Mouse (Mus musculus): ENCODE results near the gene 2510002D24Rik. TPM values are rescaled to one million over a fixed set of nuclear protein-coding genes. Genes with fewer than 3 reads are reported as not detected.

Gene 2510002D24Rik
- polyA plus RNA-seq (2015; fragmentation: Nextera tagmentation; extraction: Ambion mirVana): 30.7 and 31.2 TPM in 2 replicates

DNA sequence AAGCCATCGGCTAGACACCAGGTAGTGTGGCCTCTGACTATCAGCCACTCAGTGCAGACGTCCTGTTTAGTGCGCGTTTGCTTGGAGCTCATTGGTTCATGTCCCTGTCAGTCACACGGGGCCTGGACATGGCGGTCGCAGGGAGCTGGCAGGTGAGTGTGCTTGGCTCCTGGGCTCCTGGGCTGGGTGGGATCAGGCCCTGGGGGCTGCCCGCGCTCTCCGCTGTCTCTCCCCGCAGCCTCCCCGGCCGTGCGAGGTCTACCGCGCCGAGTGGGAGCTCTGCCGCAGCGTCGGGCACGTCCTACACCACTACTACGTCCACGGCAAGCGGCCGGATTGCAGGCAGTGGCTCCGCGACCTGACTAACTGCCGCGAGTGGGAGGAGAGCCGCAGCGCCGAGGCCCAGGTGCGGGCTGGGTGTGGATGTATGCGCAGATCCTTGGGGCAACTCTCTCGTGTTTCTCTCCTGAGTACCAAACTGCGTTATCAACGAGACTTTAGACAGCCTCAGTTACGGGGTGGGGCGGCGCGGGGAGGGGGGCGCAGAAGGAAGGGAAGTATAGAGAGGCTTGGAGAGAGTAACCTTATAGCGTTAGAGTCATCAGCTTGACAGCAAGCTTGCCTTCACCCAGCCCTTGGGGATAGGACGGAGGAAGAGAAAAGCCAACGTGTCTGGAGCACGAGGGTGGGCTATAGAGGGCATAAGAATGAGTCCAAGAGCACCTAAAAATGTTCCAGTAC is at the start of gene 2510002D24Rik, which contains the start of gene Gm28539:
Gene 2510002D24Rik (plus strand): TSS at position 111 of the 741 bp plus-strand sequence.
Gene Gm28539 (plus strand): TSS at position 117 of the 741 bp plus-strand sequence.
- no peaks in the 10 kb centered on the region for H3K27me3 ChIP-seq
- peaks cover 27% of the 10 kb centered on the region for H3K36me3 ChIP-seq
- H3K4me1 ChIP-seq: peaks cover 9% of the 10 kb centered on the region
- peak within 1 kb of the TSS; percentile 12; the same call in 1 of the 2 replicates for H3K27ac ChIP-seq (replicated peaks)
- peak; percentile 97 for ATAC-seq (replicated peaks)
- no peaks in the 10 kb centered on the region for H3K9me3 ChIP-seq
- H3K4me2 ChIP-seq (replicated peaks): peak within 1 kb of the TSS; percentile 61
- under 1% methylated on average over 46 of the region's 46 CpGs for WGBS
- peak within 1 kb of the TSS; percentile 99 for H3K4me3 ChIP-seq
- peak within 1 kb of the TSS; percentile 91 for H3K9ac ChIP-seq (replicated peaks)

GRCm38 (mm10) chr16:18786652-18787051 is 49.7 kb upstream of the 2510002D24Rik start:
- WGBS: 90% methylated on average over 10 of the region's 10 CpGs
- 0 out of 2 replicates have a peak, but pooled peaks cover 3% of the 10 kb centered on the region for H3K36me3 ChIP-seq

DNA sequence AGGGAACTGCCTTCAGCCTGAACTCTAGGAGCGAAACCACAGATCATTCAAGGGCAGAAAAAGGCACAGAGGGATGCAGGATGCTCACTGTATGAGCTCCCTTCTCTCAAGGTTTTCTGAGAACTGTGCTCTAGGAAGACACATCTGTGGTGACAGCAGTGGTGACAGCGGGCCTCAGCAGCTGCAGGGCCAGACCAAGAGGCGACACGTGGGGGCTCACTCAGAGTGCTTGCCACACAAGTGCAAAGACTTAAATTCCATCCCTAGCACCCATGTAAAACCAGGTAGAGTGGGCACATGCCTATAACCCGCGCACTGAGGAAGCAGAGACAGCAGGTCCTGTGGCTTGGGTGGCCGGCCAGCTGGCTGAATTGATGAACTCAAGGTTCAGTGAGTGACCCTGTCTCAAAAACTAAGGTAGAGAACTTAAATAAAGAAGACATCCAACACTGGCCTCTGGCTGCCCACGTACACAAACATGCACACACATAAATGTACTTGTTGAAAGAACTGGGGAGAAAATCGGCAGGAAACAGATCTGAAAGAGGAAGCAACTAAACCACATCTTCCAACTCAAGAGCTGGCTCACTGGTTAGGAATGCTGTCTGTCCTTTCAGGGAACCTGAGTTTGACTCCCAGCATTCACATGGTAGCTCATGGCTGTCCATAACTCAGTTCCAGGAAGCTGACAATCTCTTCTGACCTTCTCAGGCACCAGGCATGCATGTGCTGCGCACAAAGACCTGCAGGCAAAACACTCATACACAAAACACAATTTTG is 47.6 kb upstream of the 2510002D24Rik start:
- 0 out of 2 replicates have a peak, but pooled peaks cover 4% of the 10 kb centered on the region for H3K36me3 ChIP-seq
- ATAC-seq (replicated peaks): no peak

More at GRCm38 (mm10) chr16:18786652-18787051, 49.7 kb upstream of the 2510002D24Rik start:
- Histone ChIP-seq H3K27me3 (no peaks in the 10 kb centered on the region), H3K9me3 (no peaks in the 10 kb centered on the region), H3K9ac (replicated peaks) (no peak overlapping the region), H3K27ac (replicated peaks) (no peak overlapping the region), H3K4me1 (no peaks in the 10 kb centered on the region), H3K4me2 (replicated peaks) (no peak overlapping the region), H3K4me3 (no peak overlapping the region)
- no peak for ATAC-seq (replicated peaks)

DNA sequence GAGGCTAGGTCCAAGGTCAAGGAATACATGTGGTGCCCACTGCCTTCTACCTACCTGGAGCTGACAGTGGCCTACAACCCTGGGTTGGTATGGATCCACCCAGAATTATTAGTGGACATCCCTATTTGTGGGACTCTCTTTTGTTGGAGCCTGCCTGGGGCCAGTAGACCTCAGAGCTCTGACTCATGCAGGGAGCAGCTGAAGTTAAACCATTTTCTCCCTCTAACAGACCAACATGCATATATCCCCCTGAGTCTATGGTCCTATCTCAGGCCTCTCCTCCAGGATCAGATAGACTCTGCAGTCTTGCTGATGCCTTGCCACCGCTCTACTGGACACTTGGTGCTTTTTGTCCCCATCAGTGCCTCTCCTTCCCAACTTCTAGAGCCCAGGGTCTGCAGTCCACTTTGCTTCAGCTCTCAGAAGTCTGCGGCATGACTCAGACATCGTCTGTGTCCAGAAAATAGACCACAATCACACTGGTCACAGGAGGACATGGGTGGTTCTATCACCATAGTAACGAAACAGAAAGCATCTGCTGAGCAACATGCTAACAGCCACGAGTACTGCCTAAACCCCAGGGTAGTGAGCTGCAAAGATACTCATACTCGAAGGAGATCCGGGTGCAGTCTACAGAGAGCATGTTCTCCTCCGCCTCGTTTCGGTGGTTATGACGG is 41.0 kb upstream of the 2510002D24Rik start:
- 92% methylated on average over 11 of the region's 11 CpGs for WGBS
- H3K4me3 ChIP-seq: no peak overlapping the region
- no peaks in the 10 kb centered on the region for H3K27me3 ChIP-seq
- H3K9ac ChIP-seq (replicated peaks): no peak overlapping the region
- H3K27ac ChIP-seq (replicated peaks): no peak overlapping the region
- H3K4me1 ChIP-seq: no peaks in the 10 kb centered on the region
- peaks cover 12% of the 10 kb centered on the region; the same call in 1 of the 2 replicates for H3K36me3 ChIP-seq
- H3K9me3 ChIP-seq: no peaks in the 10 kb centered on the region
- ATAC-seq (replicated peaks): no peak
- no peak overlapping the region for H3K4me2 ChIP-seq (replicated peaks)

More for the DNA sequence above, 47.6 kb upstream of the 2510002D24Rik start:
- Histone ChIP-seq H3K27me3 (no peaks in the 10 kb centered on the region), H3K9me3 (no peaks in the 10 kb centered on the region), H3K4me3 (no peak overlapping the region), H3K4me2 (replicated peaks) (no peak overlapping the region), H3K27ac (replicated peaks) (no peak overlapping the region), H3K9ac (replicated peaks) (no peak overlapping the region), H3K4me1 (no peaks in the 10 kb centered on the region)
- 94% methylated on average over 10 of the region's 10 CpGs for WGBS

- Histone ChIP-seq H3K4me2 (replicated peaks) (no peak overlapping the region), H3K27me3 (no peaks in the 10 kb centered on the region), H3K36me3 (peaks cover 10% of the 10 kb centered on the region; the same call in 1 of the 2 replicates), H3K4me1 (no peaks in the 10 kb centered on the region), H3K27ac (replicated peaks) (no peak overlapping the region), H3K9me3 (no peaks in the 10 kb centered on the region), H3K4me3 (no peak overlapping the region), H3K9ac (replicated peaks) (no peak overlapping the region)
- 66% methylated on average over 7 of the region's 7 CpGs for WGBS
- ATAC-seq (replicated peaks): no peak
Measured at GRCm38 (mm10) chr16:18796645-18797044, 39.7 kb upstream of the 2510002D24Rik start.

- Histone ChIP-seq H3K36me3 (peaks cover 10% of the 10 kb centered on the region; the same call in 1 of the 2 replicates), H3K27ac (replicated peaks) (no peak overlapping the region), H3K4me3 (no peak overlapping the region), H3K4me2 (replicated peaks) (no peak overlapping the region), H3K27me3 (no peaks in the 10 kb centered on the region), H3K9me3 (no peaks in the 10 kb centered on the region), H3K9ac (replicated peaks) (no peak overlapping the region), H3K4me1 (no peaks in the 10 kb centered on the region)
- WGBS: 92% methylated on average over 5 of the region's 5 CpGs
- no peak for ATAC-seq (replicated peaks)
Measured at GRCm38 (mm10) chr16:18798151-18798550, 38.2 kb upstream of the 2510002D24Rik start.

GRCm38 (mm10) chr16:18798841-18799240 is 37.5 kb upstream of the 2510002D24Rik start:
- Histone ChIP-seq H3K9me3 (no peaks in the 10 kb centered on the region), H3K4me2 (replicated peaks) (no peak overlapping the region), H3K27me3 (no peaks in the 10 kb centered on the region), H3K36me3 (peaks cover 10% of the 10 kb centered on the region; the same call in 1 of the 2 replicates), H3K9ac (replicated peaks) (no peak overlapping the region), H3K4me1 (no peaks in the 10 kb centered on the region), H3K27ac (replicated peaks) (no peak overlapping the region), H3K4me3 (no peak overlapping the region)
- 0 out of 2 replicates have a peak, but pooled peaks have one; percentile 48 for ATAC-seq (replicated peaks)
- 70% methylated on average over 2 of the region's 2 CpGs for WGBS

- no peak overlapping the region for H3K4me2 ChIP-seq (replicated peaks)
- peaks cover under 1% of the 10 kb centered on the region; the same call in 1 of the 2 replicates for H3K4me1 ChIP-seq
- H3K36me3 ChIP-seq: peaks cover 11% of the 10 kb centered on the region; the same call in 1 of the 2 replicates
- H3K9me3 ChIP-seq: no peaks in the 10 kb centered on the region
- no peak for ATAC-seq (replicated peaks)
- WGBS: 89% methylated on average over 2 of the region's 2 CpGs
- no peaks in the 10 kb centered on the region for H3K27me3 ChIP-seq
- no peak overlapping the region for H3K9ac ChIP-seq (replicated peaks)
- no peak overlapping the region for H3K27ac ChIP-seq (replicated peaks)
- no peak overlapping the region for H3K4me3 ChIP-seq
Measured at GRCm38 (mm10) chr16:18805746-18806145, 30.6 kb upstream of the 2510002D24Rik start.

DNA sequence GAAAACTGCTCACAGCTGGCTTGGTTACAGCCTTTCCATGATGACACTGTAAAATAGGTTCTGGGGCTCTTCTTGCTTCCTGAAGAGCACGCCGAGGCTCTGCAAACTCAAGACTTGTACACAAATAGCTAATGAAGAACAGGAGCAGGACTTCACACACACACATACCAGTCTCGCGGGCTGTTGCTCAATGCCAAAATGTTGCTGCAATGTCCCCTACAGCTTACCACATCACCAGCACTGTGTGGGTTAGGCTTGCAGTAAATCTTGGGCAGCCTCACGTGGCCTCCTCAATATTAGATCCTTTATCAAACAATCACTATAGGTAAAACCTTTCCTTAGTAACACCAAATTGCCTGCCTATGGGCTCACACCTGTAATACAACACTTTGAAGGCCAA is 27.4 kb upstream of the 2510002D24Rik start:
- H3K4me3 ChIP-seq: no peak overlapping the region
- no peak overlapping the region for H3K9ac ChIP-seq (replicated peaks)

GRCm38 (mm10) chr16:18811032-18811431 is 25.3 kb upstream of the 2510002D24Rik start:
- WGBS: 9% methylated on average over 5 of the region's 5 CpGs
- no peaks in the 10 kb centered on the region for H3K9me3 ChIP-seq
- peaks cover 8% of the 10 kb centered on the region; the same call in 1 of the 2 replicates for H3K36me3 ChIP-seq
- peak overlapping the region; percentile 81 for H3K4me3 ChIP-seq
- no peak overlapping the region for H3K27ac ChIP-seq (replicated peaks)
- ATAC-seq (replicated peaks): no peak; the same call in 1 of the 2 replicates
- no peaks in the 10 kb centered on the region for H3K27me3 ChIP-seq
- H3K4me1 ChIP-seq: peaks cover 21% of the 10 kb centered on the region
- H3K4me2 ChIP-seq (replicated peaks): peak overlapping the region; percentile 83
- peak overlapping the region; percentile 41 for H3K9ac ChIP-seq (replicated peaks)

More for the DNA sequence above, 27.4 kb upstream of the 2510002D24Rik start:
- Histone ChIP-seq H3K27ac (replicated peaks) (no peak overlapping the region), H3K36me3 (peaks cover 11% of the 10 kb centered on the region; the same call in 1 of the 2 replicates), H3K4me1 (peaks cover 20% of the 10 kb centered on the region), H3K9me3 (no peaks in the 10 kb centered on the region), H3K27me3 (no peaks in the 10 kb centered on the region), H3K4me2 (replicated peaks) (no peak overlapping the region)
- no peak for ATAC-seq (replicated peaks)
- WGBS: over 99% methylated on average over 5 of the region's 5 CpGs
